Mouse (Mus musculus) kidney, embryonic 16.5 days (tissue): ENCODE results near the gene Ccl24. TPM values are rescaled to one million over a fixed set of nuclear protein-coding genes. Genes with fewer than 3 reads are reported as not detected.

Experiments
- ATAC-seq: fragments of 200-750 bp; cut with Nextera tagmentation; 2 replicates; pipeline ENCODE4 v1.8.0; 2017; ENCODE audit warnings: moderate TSS enrichment; ENCODE audit not compliant: low FRiP score, low TSS enrichment
- H3K27ac ChIP-seq: fragments of 300-500 bp; sonication (generic); 2 replicates; pipeline ENCODE4 v1.5.1; 2014; ENCODE audit warnings: low read length
- H3K27me3 ChIP-seq: fragments of 300-500 bp; sonication (generic); 2 replicates; pipeline ENCODE4 v1.6.1; 2014; ENCODE audit warnings: low read length, control low read depth, mixed read lengths; ENCODE audit not compliant: insufficient read depth
- H3K36me3 ChIP-seq: fragments of 300-500 bp; sonication (generic); 2 replicates; pipeline ENCODE4 v1.6.1; 2014; ENCODE audit warnings: low read length, control low read depth, mixed read lengths; ENCODE audit not compliant: insufficient read depth
- H3K4me1 ChIP-seq: fragments of 300-500 bp; sonication (generic); 2 replicates; pipeline ENCODE4 v1.6.1; 2014; ENCODE audit warnings: low read length, control low read depth, mixed read lengths; ENCODE audit not compliant: insufficient read depth
- H3K4me2 ChIP-seq: fragments of 300-500 bp; sonication (generic); replicated peaks from 2 replicates; pipeline ENCODE4 v1.6.1; 2014; ENCODE audit warnings: low read depth, low read length
- H3K4me3 ChIP-seq: fragments of 300-500 bp; sonication (generic); 2 replicates; pipeline ENCODE4 v1.5.1; 2014; ENCODE audit warnings: mild to moderate bottlenecking, low read length
- H3K9ac ChIP-seq: fragments of 300-500 bp; sonication (generic); replicated peaks from 2 replicates; pipeline ENCODE4 v1.6.1; 2014; ENCODE audit warnings: low read length
- H3K9me3 ChIP-seq: fragments of 300-500 bp; sonication (generic); 2 replicates; pipeline ENCODE4 v1.6.1; 2016; ENCODE audit warnings: low read length, control low read depth
- WGBS: fragments of 180-500 bp; shearing (Covaris S2); extraction: QIAGEN DNeasy Blood & Tissue Kit; methylation state at CpG from one replicate; pipeline ENCODE4 v1.1.7; 2014; 5-methylcytosine and 5-hydroxymethylcytosine counted together
- polyA plus RNA-seq: library from polyadenylated mRNA; unstranded; fragments of >200 nt; fragmentation: Nextera tagmentation; extraction: Ambion mirVana; gene quantifications from 2 replicates; pipeline ENCODE4 v1.2.1, GENCODE M21; 2015

Gene Ccl24
- polyA plus RNA-seq, 1 experiment from 2014 or later: 2.0 TPM

- H3K36me3 ChIP-seq: no peaks in the 10 kb centered on the region
- no peak overlapping the region for H3K4me2 ChIP-seq
- no peak overlapping the region for H3K4me3 ChIP-seq
- H3K9ac ChIP-seq: no peak overlapping the region
- 74% methylated on average over 11 of the region's 11 CpGs for WGBS
- peaks cover 7% of the 10 kb centered on the region for H3K4me1 ChIP-seq
- no peaks in the 10 kb centered on the region for H3K27me3 ChIP-seq
- H3K9me3 ChIP-seq: no peaks in the 10 kb centered on the region
- H3K27ac ChIP-seq: no peak overlapping the region
- ATAC-seq: no peak
These were observed 41.5 kb downstream of the Ccl24 start for GRCm38 (mm10) chr5:135531306-135531845.

- no peak for ATAC-seq
- H3K36me3 ChIP-seq: no peaks in the 10 kb centered on the region
- no peaks in the 10 kb centered on the region for H3K27me3 ChIP-seq
- H3K9me3 ChIP-seq: no peaks in the 10 kb centered on the region
- H3K4me1 ChIP-seq: peaks cover 15% of the 10 kb centered on the region
- H3K27ac ChIP-seq: no peak overlapping the region
- no peak overlapping the region for H3K9ac ChIP-seq
- 79% methylated on average over 2 of the region's 2 CpGs for WGBS
- H3K4me2 ChIP-seq: no peak overlapping the region
- H3K4me3 ChIP-seq: no peak overlapping the region
These were observed 42.9 kb downstream of the Ccl24 start for GRCm38 (mm10) chr5:135529964-135530363.

- H3K9me3 ChIP-seq: no peaks in the 10 kb centered on the region
- H3K4me1 ChIP-seq: peaks cover 21% of the 10 kb centered on the region
- no peak overlapping the region for H3K27ac ChIP-seq
- no peak for ATAC-seq
- 85% methylated on average over 3 of the region's 3 CpGs for WGBS
- H3K27me3 ChIP-seq: no peaks in the 10 kb centered on the region
- H3K4me2 ChIP-seq: no peak overlapping the region
- H3K4me3 ChIP-seq: no peak overlapping the region
- no peaks in the 10 kb centered on the region for H3K36me3 ChIP-seq
- H3K9ac ChIP-seq: no peak overlapping the region
These were observed 43.5 kb downstream of the Ccl24 start for GRCm38 (mm10) chr5:135529310-135529709.

GRCm38 (mm10) chr5:135527986-135528385 is 44.9 kb downstream of the Ccl24 start:
- H3K27me3 ChIP-seq: no peaks in the 10 kb centered on the region
- H3K4me2 ChIP-seq: no peak overlapping the region
- H3K36me3 ChIP-seq: no peaks in the 10 kb centered on the region
- 19% methylated on average over 7 of the region's 7 CpGs for WGBS
- no peaks in the 10 kb centered on the region for H3K9me3 ChIP-seq
- H3K9ac ChIP-seq: no peak overlapping the region
- H3K4me1 ChIP-seq: peaks cover 23% of the 10 kb centered on the region
- no peak overlapping the region; the same call in 1 of the 2 replicates for H3K27ac ChIP-seq
- peak; percentile 55; the same call in 1 of the 2 replicates for ATAC-seq
- H3K4me3 ChIP-seq: no peak overlapping the region

GRCm38 (mm10) chr5:135524660-135525560 is 47.9 kb downstream of the Ccl24 start:
- no peak for ATAC-seq
- Histone ChIP-seq H3K27ac (peak overlapping the region; percentile 55; the same call in 1 of the 2 replicates), H3K4me3 (no peak overlapping the region), H3K36me3 (no peaks in the 10 kb centered on the region), H3K27me3 (no peaks in the 10 kb centered on the region), H3K9me3 (no peaks in the 10 kb centered on the region), H3K4me2 (no peak overlapping the region), H3K9ac (no peak overlapping the region), H3K4me1 (peaks cover 25% of the 10 kb centered on the region)
- WGBS: 56% methylated on average over 11 of the region's 11 CpGs

- no peak for ATAC-seq
These were observed 48.8 kb downstream of the Ccl24 start for GRCm38 (mm10) chr5:135524087-135524486.

GRCm38 (mm10) chr5:135522111-135522722 is 50.6 kb downstream of the Ccl24 start:
- Histone ChIP-seq H3K9ac (no peak overlapping the region), H3K4me1 (peaks cover 18% of the 10 kb centered on the region), H3K36me3 (no peaks in the 10 kb centered on the region; the same call in 1 of the 2 replicates), H3K4me2 (no peak overlapping the region), H3K4me3 (no peak overlapping the region), H3K27ac (no peak overlapping the region), H3K27me3 (no peaks in the 10 kb centered on the region), H3K9me3 (no peaks in the 10 kb centered on the region)
- ATAC-seq: peak; percentile 46; the same call in 1 of the 2 replicates
- WGBS: 63% methylated on average over 9 of the region's 9 CpGs

More at GRCm38 (mm10) chr5:135524087-135524486, 48.8 kb downstream of the Ccl24 start:
- Histone ChIP-seq H3K9me3 (no peaks in the 10 kb centered on the region), H3K36me3 (no peaks in the 10 kb centered on the region), H3K4me3 (no peak overlapping the region), H3K27ac (peak overlapping the region; percentile 55; the same call in 1 of the 2 replicates), H3K9ac (no peak overlapping the region), H3K4me2 (no peak overlapping the region), H3K4me1 (peaks cover 25% of the 10 kb centered on the region), H3K27me3 (no peaks in the 10 kb centered on the region)
- WGBS: 58% methylated on average over 2 of the region's 2 CpGs

Other genes starting within 250 kb of the Ccl24 start
- gene Fkbp6, start 223.0 kb downstream of the Ccl24 start, polyA plus RNA-seq: 0.23 and 0.50 TPM in 2 replicates
- gene Trim50, start 219.8 kb downstream of the Ccl24 start, polyA plus RNA-seq: not detected in 2 replicates
- 40.1 and 40.5 TPM in 2 replicates for gene Nsun5, start 203.1 kb downstream of the Ccl24 start, polyA plus RNA-seq
- gene Pom121, start 178.5 kb downstream of the Ccl24 start, polyA plus RNA-seq: 11.4 and 13.6 TPM in 2 replicates
- 37.1 and 48.9 TPM in 2 replicates for gene Hip1, start 27.9 kb downstream of the Ccl24 start, polyA plus RNA-seq
- gene Ccl26, start 9.5 kb downstream of the Ccl24 start, polyA plus RNA-seq: not detected in 2 replicates
- 51.0 and 56.5 TPM in 2 replicates for gene Rhbdd2, start 59.6 kb upstream of the Ccl24 start, polyA plus RNA-seq
- 106 and 107 TPM in 2 replicates for gene Por, start 97.0 kb upstream of the Ccl24 start, polyA plus RNA-seq
- gene Tmem120a, start 171.4 kb upstream of the Ccl24 start, polyA plus RNA-seq: 74.7 and 75.4 TPM in 2 replicates
- gene Styxl1, start 205.3 kb upstream of the Ccl24 start, polyA plus RNA-seq: 0.42 and 0.62 TPM in 2 replicates
- 690 and 691 TPM in 2 replicates for gene Mdh2, start 205.4 kb upstream of the Ccl24 start, polyA plus RNA-seq
- 0.27 and 1.0 TPM in 2 replicates for gene Srrm3, start 233.8 kb upstream of the Ccl24 start, polyA plus RNA-seq